Mouse (Mus musculus): ENCODE measurements around the gene Il6st. TPM values are rescaled to one million over a fixed set of nuclear protein-coding genes. Genes with fewer than 3 reads are reported as not detected.

Il6st gene
- total RNA-seq, 1 experiment from 2014 or later, result 308 TPM

GRCm38 (mm10) chr13:112442867-112443529 lies 20.9 kb upstream of the Il6st start:
- DNase-seq, result no peak

- no peak for DNase-seq
Observed at GRCm38 (mm10) chr13:112447108-112447665, 16.7 kb upstream of the Il6st start.

- DNase-seq, result no peak
Observed at GRCm38 (mm10) chr13:112450210-112450609, 13.7 kb upstream of the Il6st start.

GRCm38 (mm10) chr13:112457366-112457765 lies 6.5 kb upstream of the Il6st start:
- no peak for DNase-seq

- DNase-seq, result no peak
Observed at GRCm38 (mm10) chr13:112458016-112458415, 5.9 kb upstream of the Il6st start.

GRCm38 (mm10) chr13:112458435-112459018 lies 5.3 kb upstream of the Il6st start:
- DNase-seq, result no peak

- no peak for DNase-seq
Observed at GRCm38 (mm10) chr13:112459956-112460355, 3.9 kb upstream of the Il6st start.

- no peak for DNase-seq
Observed at GRCm38 (mm10) chr13:112462411-112462987, 1.4 kb upstream of the Il6st start.

GRCm38 (mm10) chr13:112463337-112463802 lies 500 bp upstream of the Il6st start:
- no peak for DNase-seq

GRCm38 (mm10) chr13:112464626-112465287 lies 887 bp downstream of the Il6st start:
- DNase-seq, result peak; percentile 37

- no peak for DNase-seq
Observed at GRCm38 (mm10) chr13:112465585-112465984, 1.7 kb downstream of the Il6st start.

GRCm38 (mm10) chr13:112466136-112466945 lies 2.5 kb downstream of the Il6st start:
- DNase-seq, result no peak

- no peak for DNase-seq
Observed at GRCm38 (mm10) chr13:112466946-112467255, 3.0 kb downstream of the Il6st start.

GRCm38 (mm10) chr13:112467384-112467783 lies 3.5 kb downstream of the Il6st start:
- DNase-seq, result no peak

GRCm38 (mm10) chr13:112469491-112469890 lies 5.6 kb downstream of the Il6st start:
- DNase-seq, result no peak

GRCm38 (mm10) chr13:112471201-112471600 lies 7.3 kb downstream of the Il6st start:
- no peak for DNase-seq

- peak; percentile 37 for DNase-seq
Observed at GRCm38 (mm10) chr13:112472401-112473023, 8.6 kb downstream of the Il6st start.

GRCm38 (mm10) chr13:112473757-112474755 lies 10.2 kb downstream of the Il6st start:
- no peak for DNase-seq

GRCm38 (mm10) chr13:112479032-112479431 lies 15.2 kb downstream of the Il6st start:
- DNase-seq, result no peak

GRCm38 (mm10) chr13:112479926-112480325 lies 16.1 kb downstream of the Il6st start:
- DNase-seq, result no peak

Measured in adrenal gland, postnatal 14 days (tissue).